Mouse (Mus musculus): ENCODE measurements at regions not wholly inside any gene's neighbourhood (a gene's known extent, or its start where the extent isn't known, plus 50 kb on each side); places are given as distances from the start of the nearest gene placed in this dataset.

DNA sequence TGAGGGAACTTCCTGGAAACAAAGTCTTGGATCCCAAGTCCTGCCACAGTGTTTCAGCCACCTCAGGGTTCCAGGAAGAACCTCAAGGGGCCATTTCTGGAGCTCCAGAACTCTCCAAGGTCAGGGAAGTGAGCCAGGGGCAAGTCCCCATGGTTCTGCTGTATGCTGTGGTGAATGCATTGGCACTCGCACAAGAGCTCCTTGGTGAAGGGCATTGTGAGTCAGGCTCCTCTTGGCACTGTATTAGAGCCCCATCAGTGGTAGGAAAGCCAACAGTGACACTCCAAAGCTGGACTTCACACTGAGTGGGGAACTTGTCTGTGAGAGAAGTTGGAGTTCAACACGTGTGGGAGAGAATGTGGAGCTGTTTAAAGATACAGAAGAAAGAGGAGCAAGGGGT lies 486.0 kb downstream of the Ajap1 start:
- H3K27me3 ChIP-seq (replicated peaks): no peaks in the 10 kb centered on the region
- H3K4me2 ChIP-seq (replicated peaks): no peak overlapping the region
- H3K4me1 ChIP-seq (replicated peaks): no peaks in the 10 kb centered on the region
- no peaks in the 10 kb centered on the region for H3K36me3 ChIP-seq
- H3K9me3 ChIP-seq: no peaks in the 10 kb centered on the region
- no peak overlapping the region for H3K4me3 ChIP-seq (replicated peaks)
- no peak overlapping the region for H3K9ac ChIP-seq
- WGBS: 75% methylated on average over 2 of the region's 2 CpGs
- no peak overlapping the region for H3K27ac ChIP-seq
- no peak for ATAC-seq

GRCm38 (mm10) chr4:152995052-152995595 lies 487.5 kb downstream of the Ajap1 start:
- H3K9me3 ChIP-seq: no peaks in the 10 kb centered on the region
- no peaks in the 10 kb centered on the region for H3K4me1 ChIP-seq (replicated peaks)
- no peaks in the 10 kb centered on the region for H3K27me3 ChIP-seq (replicated peaks)
- H3K27ac ChIP-seq: no peak overlapping the region
- no peak for ATAC-seq
- no peaks in the 10 kb centered on the region for H3K36me3 ChIP-seq
- WGBS: 50% methylated on average over 5 of the region's 5 CpGs
- no peak overlapping the region for H3K4me3 ChIP-seq (replicated peaks)
- no peak overlapping the region for H3K4me2 ChIP-seq (replicated peaks)
- H3K9ac ChIP-seq: no peak overlapping the region

- Histone ChIP-seq H3K27ac (no peak overlapping the region), H3K36me3 (no peaks in the 10 kb centered on the region), H3K4me3 (replicated peaks) (no peak overlapping the region), H3K9me3 (no peaks in the 10 kb centered on the region), H3K4me1 (replicated peaks) (no peaks in the 10 kb centered on the region), H3K9ac (no peak overlapping the region), H3K4me2 (replicated peaks) (no peak overlapping the region), H3K27me3 (replicated peaks) (no peaks in the 10 kb centered on the region)
- ATAC-seq: no peak
- WGBS: 66% methylated on average over 3 of the region's 3 CpGs
Observed at GRCm38 (mm10) chr4:152994206-152994605, 488.4 kb downstream of the Ajap1 start.

GRCm38 (mm10) chr4:152990266-152990665 lies 492.3 kb downstream of the Ajap1 start:
- H3K4me2 ChIP-seq (replicated peaks): no peak overlapping the region
- no peak overlapping the region for H3K27ac ChIP-seq
- no peaks in the 10 kb centered on the region for H3K4me1 ChIP-seq (replicated peaks)
- H3K36me3 ChIP-seq: no peaks in the 10 kb centered on the region
- no peak overlapping the region for H3K9ac ChIP-seq
- no peak for ATAC-seq
- no peak overlapping the region for H3K4me3 ChIP-seq (replicated peaks)
- no peaks in the 10 kb centered on the region for H3K9me3 ChIP-seq
- no peaks in the 10 kb centered on the region for H3K27me3 ChIP-seq (replicated peaks)
- WGBS: 56% methylated on average over 5 of the region's 5 CpGs

- Histone ChIP-seq H3K4me3 (replicated peaks) (no peak overlapping the region), H3K27ac (no peak overlapping the region), H3K9ac (no peak overlapping the region), H3K9me3 (no peaks in the 10 kb centered on the region), H3K4me2 (replicated peaks) (no peak overlapping the region), H3K36me3 (no peaks in the 10 kb centered on the region), H3K4me1 (replicated peaks) (no peaks in the 10 kb centered on the region), H3K27me3 (replicated peaks) (no peaks in the 10 kb centered on the region)
- no peak for ATAC-seq
- WGBS: 72% methylated on average over 4 of the region's 4 CpGs
Observed at GRCm38 (mm10) chr4:152987726-152988125, 494.9 kb downstream of the Ajap1 start.

DNA sequence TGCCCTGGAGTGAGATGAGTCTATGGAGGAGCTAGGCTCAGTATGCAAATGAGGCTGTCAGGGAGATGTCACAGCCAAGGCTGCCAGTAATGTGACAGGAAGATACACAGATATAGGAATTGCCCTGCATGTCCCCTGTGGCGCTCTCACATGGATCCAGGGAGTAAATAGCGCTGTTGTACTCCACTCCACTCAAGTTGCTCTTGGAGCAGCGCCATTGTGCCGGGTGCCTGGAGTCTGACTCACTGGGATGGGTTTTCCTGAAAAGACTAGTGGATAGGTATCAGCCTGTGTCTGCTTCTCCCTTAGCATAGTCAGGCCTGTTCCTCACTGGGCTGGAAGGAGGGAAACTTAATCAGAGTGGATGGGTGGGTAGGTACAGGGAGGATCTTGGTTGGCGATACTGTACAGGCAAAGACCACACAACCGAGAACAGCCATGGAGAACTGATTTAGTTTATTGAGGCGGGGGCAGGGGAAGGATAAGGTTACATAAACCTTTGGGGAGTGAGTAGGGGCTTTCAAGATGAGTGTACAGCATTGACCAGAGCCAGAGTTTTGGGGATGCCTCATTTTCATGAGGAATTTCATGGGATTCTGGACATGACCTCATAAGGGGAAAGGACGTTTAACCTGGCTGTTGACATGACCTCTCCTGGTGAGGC lies 497.5 kb upstream of the Kcnab2 start:
- no peak overlapping the region for H3K9ac ChIP-seq
- no peaks in the 10 kb centered on the region for H3K4me1 ChIP-seq (replicated peaks)
- H3K36me3 ChIP-seq: no peaks in the 10 kb centered on the region
- H3K4me2 ChIP-seq (replicated peaks): no peak overlapping the region
- H3K27me3 ChIP-seq (replicated peaks): no peaks in the 10 kb centered on the region
- H3K27ac ChIP-seq: no peak overlapping the region
- no peak overlapping the region for H3K4me3 ChIP-seq (replicated peaks)
- ATAC-seq: no peak
- 81% methylated on average over 8 of the region's 8 CpGs for WGBS
- no peaks in the 10 kb centered on the region for H3K9me3 ChIP-seq

DNA sequence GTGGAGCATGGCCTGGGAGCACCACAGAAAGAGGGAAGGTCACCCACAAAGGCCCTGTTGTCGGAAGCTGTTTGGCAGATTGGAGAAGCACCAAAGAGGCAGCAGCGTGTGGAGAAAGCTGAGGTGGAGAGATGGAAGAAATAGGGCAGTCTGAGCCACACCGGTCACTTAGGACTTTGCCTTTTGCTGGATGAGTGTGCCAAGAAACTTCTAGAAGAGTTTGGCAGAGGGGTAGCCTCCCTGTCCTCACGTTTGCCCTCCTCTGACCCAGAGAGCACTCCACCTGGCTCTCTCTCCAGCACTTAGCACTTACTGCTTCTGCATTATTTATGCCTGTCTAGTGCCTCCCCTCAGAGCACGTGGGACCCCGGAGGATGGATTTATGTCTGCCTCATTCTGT lies 485.3 kb upstream of the Kcnab2 start:
- H3K27me3 ChIP-seq (replicated peaks): no peaks in the 10 kb centered on the region
- ATAC-seq: no peak
- WGBS: 55% methylated on average over 6 of the region's 6 CpGs
- H3K9ac ChIP-seq: no peak overlapping the region
- H3K4me3 ChIP-seq (replicated peaks): no peak overlapping the region
- no peaks in the 10 kb centered on the region for H3K9me3 ChIP-seq
- no peaks in the 10 kb centered on the region for H3K4me1 ChIP-seq (replicated peaks)
- H3K36me3 ChIP-seq: no peaks in the 10 kb centered on the region
- no peak overlapping the region for H3K4me2 ChIP-seq (replicated peaks)
- no peak overlapping the region for H3K27ac ChIP-seq

- H3K9ac ChIP-seq: no peak overlapping the region
- H3K4me1 ChIP-seq (replicated peaks): no peaks in the 10 kb centered on the region
- no peaks in the 10 kb centered on the region for H3K9me3 ChIP-seq
- ATAC-seq: no peak
- H3K4me3 ChIP-seq (replicated peaks): no peak overlapping the region
- H3K27ac ChIP-seq: no peak overlapping the region
- H3K4me2 ChIP-seq (replicated peaks): no peak overlapping the region
- no peaks in the 10 kb centered on the region for H3K27me3 ChIP-seq (replicated peaks)
- H3K36me3 ChIP-seq: no peaks in the 10 kb centered on the region
Observed at GRCm38 (mm10) chr4:152962165-152962564, 484.5 kb upstream of the Kcnab2 start.

GRCm38 (mm10) chr4:152961677-152962076 lies 484.0 kb upstream of the Kcnab2 start:
- 94% methylated on average over 4 of the region's 4 CpGs for WGBS
- Histone ChIP-seq H3K4me2 (replicated peaks) (no peak overlapping the region), H3K27ac (no peak overlapping the region), H3K36me3 (no peaks in the 10 kb centered on the region), H3K4me3 (replicated peaks) (no peak overlapping the region), H3K9me3 (no peaks in the 10 kb centered on the region), H3K9ac (no peak overlapping the region), H3K27me3 (replicated peaks) (no peaks in the 10 kb centered on the region), H3K4me1 (replicated peaks) (no peaks in the 10 kb centered on the region)
- no peak for ATAC-seq

DNA sequence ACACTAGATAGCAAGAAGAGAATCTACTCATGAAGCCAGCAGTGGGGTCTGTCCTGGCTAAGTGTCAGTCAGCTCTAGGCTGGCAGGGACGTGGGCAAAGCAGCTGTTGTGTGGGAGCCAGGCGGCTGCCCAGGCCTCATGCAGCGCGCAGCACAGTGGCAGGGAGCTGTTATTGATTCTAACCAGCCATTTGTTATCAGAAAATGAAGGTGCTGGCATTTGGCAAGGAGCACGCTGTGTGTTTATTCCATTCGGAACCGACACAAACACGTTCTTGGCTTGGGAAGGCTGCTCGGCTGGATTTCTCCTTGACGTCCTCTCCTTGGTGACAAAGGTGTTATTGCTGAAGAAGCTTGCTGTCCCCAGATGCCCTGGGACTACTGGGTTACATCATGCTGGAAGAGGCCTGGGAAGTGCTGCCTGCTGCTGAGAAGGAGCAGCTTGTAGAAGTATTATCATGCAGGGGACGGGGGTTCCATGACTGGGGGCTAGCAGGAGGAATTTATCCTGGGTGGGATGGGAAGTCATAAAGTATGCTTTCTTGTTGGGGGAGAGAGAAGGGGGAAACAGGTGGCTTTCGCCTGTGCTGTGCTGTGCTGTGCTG lies 482.1 kb upstream of the Kcnab2 start:
- H3K9me3 ChIP-seq: no peaks in the 10 kb centered on the region
- no peak overlapping the region for H3K4me3 ChIP-seq (replicated peaks)
- no peaks in the 10 kb centered on the region for H3K4me1 ChIP-seq (replicated peaks)
- H3K27ac ChIP-seq: no peak overlapping the region
- no peak overlapping the region for H3K9ac ChIP-seq
- ATAC-seq: no peak
- H3K4me2 ChIP-seq (replicated peaks): no peak overlapping the region
- H3K27me3 ChIP-seq (replicated peaks): no peaks in the 10 kb centered on the region
- H3K36me3 ChIP-seq: no peaks in the 10 kb centered on the region
- WGBS: 52% methylated on average over 12 of the region's 12 CpGs

DNA sequence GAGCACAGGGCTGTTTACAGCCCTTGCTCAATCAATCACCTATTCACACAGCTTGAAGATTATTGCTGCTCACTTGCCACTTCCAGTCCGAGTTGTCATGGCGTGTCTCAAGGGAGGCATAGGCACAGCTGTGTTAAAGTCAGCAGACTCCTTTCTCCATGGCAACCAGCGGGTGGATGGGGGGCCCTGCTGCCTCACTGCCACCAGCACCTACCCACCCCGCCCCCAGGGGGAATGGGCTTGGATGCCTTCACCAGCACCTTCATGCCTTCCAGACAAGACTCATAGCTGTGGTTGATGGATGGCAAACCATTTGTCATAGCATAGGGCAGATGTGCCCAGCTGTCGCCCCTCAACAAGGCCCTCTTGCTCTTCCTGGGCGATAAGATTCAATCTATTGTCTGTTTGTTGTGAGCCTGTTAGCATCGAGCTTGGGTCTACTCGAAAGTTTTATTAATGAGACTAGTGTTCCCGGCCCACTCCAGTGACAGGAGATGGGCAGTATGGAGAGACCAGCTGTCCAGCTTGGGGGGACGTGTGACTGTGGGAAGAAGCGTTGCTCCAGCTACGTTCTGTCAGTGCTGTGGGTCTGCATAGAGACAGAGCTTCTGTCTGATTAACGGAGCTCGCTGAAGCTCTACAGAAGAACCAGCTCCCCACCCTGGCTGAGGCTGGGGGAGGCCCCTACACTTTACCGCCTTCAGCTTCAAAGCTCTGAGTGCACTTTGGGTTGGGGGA lies 475.7 kb upstream of the Kcnab2 start:
- Histone ChIP-seq H3K4me2 (replicated peaks) (no peak overlapping the region), H3K4me3 (replicated peaks) (no peak overlapping the region), H3K9me3 (no peaks in the 10 kb centered on the region), H3K27me3 (replicated peaks) (no peaks in the 10 kb centered on the region), H3K9ac (no peak overlapping the region), H3K27ac (no peak overlapping the region), H3K36me3 (no peaks in the 10 kb centered on the region), H3K4me1 (replicated peaks) (peaks cover 13% of the 10 kb centered on the region)
- 25% methylated on average over 15 of the region's 15 CpGs for WGBS
- ATAC-seq: peak; percentile 49; the same call in 1 of the 2 replicates

- H3K27ac ChIP-seq: no peak overlapping the region
- no peaks in the 10 kb centered on the region for H3K9me3 ChIP-seq
- WGBS: 72% methylated on average over 7 of the region's 7 CpGs
- no peaks in the 10 kb centered on the region for H3K36me3 ChIP-seq
- H3K4me3 ChIP-seq (replicated peaks): no peak overlapping the region
- no peak overlapping the region for H3K9ac ChIP-seq
- no peak for ATAC-seq
- H3K4me2 ChIP-seq (replicated peaks): no peak overlapping the region
- H3K4me1 ChIP-seq (replicated peaks): peaks cover 12% of the 10 kb centered on the region
- H3K27me3 ChIP-seq (replicated peaks): no peaks in the 10 kb centered on the region
Observed at GRCm38 (mm10) chr4:152948956-152949355, 471.3 kb upstream of the Kcnab2 start.

Measured in intestine, embryonic 15.5 days (tissue).